Mouse (Mus musculus): Measurements from ENCODE around the gene Tubgcp6. TPM values are rescaled to one million over a fixed set of nuclear protein-coding genes. Genes with fewer than 3 reads are reported as not detected.

Gene Tubgcp6
- polyA plus RNA-seq, 1 experiment, result 19.0 TPM

DNA sequence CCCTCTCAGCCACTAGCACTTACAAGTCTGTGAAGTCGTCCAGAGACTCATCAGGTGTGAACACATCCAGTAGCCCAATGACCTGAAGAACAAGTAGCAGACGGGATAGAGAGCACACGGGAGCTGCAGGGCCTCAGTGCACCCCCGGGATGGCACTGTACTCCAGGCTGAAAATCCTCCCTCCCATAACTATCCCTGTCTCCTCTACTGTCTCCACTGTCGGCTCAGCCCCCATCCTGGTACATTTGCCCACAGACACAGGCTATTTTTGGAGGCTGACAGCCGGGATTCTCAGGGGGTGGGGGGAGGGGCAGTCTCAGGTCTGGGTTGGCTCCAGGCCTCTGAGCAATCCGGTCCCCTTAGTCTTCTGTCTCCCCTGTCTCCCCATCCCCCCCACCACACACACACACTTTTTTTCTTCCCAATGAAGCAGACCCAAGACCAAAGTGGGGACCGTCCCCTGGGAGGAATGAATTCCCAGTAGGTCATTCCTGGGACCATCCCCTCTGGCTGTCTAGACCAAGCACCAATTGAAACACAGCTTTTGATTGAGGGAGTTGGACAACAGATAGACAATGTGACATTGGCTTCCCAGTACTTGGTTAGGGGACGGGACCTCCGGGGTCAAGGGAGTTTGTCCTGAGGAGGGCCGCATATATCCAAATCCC lies 14.6 kb upstream of the Tubgcp6 start:
- H3K27me3 ChIP-seq (ENCODE audit: control insufficient read depth, insufficient read depth, insufficient read length), result no peaks in the 10 kb centered on the region
- H3K79me3 ChIP-seq (ENCODE audit: low read depth), result peaks cover 2% of the 10 kb centered on the region
- no peak overlapping the region for H3K4me3 ChIP-seq (ENCODE audit: insufficient read depth, poor library complexity, severe bottlenecking)
- peaks cover 7% of the 10 kb centered on the region for H3K79me2 ChIP-seq (ENCODE audit: control insufficient read depth, insufficient read depth)
- H3ac ChIP-seq (ENCODE audit: control insufficient read depth, insufficient read length, low read depth), result no peak overlapping the region
- peaks cover 6% of the 10 kb centered on the region for H3K36me3 ChIP-seq (ENCODE audit: control insufficient read depth, insufficient read depth)
- TF ChIP-seq MYOD1 (IDR thresholded peaks at IDR 0.05; ENCODE audit: control insufficient read depth, insufficient read length, low read depth) (no peak), CTCF (IDR thresholded peaks at IDR 0.05; ENCODE audit: control insufficient read depth, insufficient read depth, insufficient read length) (no peak), MYOG (IDR thresholded peaks at IDR 0.05; ENCODE audit: control insufficient read depth, extremely low read depth, insufficient read length) (no peak), CEBPB (IDR thresholded peaks at IDR 0.05; ENCODE audit: low read depth) (no peak)

DNA sequence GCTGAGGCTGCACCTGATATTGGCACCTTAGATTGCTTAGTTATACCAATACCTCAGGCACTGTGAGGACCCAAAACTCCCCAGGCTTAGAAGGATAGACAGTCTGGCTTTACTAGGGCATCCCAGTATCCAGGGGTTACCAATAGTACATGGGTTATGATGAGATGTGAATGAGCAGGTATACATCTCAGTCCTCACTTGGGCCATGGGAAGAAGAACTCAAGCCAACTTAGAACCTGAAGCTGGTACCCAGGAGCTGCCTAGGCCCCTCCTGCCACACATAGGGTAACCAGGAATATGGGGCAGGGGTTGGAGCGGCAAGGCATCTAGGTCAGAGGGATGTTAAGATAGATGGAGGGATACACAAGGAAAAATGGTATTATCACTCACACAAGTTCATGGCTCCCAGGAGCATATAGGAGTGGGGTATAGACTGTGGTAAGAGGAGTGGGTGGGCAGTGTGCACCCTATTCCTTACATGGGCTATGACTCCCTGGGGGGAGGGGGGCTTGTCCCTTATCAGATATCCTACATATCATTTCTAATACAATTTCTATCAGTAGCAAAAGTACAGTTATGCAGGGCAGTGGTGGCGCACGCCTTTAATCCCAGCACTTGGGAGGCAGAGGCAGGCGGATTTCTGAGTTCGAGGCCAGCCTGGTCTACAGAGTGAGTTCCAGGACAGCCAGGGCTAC lies 13.7 kb upstream of the Tubgcp6 start:
- no peak overlapping the region for H3ac ChIP-seq (ENCODE audit: control insufficient read depth, insufficient read length, low read depth)
- no peak overlapping the region for H3K4me3 ChIP-seq (ENCODE audit: insufficient read depth, poor library complexity, severe bottlenecking)
- peaks cover 2% of the 10 kb centered on the region for H3K79me3 ChIP-seq (ENCODE audit: low read depth)
- peaks cover 7% of the 10 kb centered on the region for H3K79me2 ChIP-seq (ENCODE audit: control insufficient read depth, insufficient read depth)
- peaks cover 15% of the 10 kb centered on the region for H3K36me3 ChIP-seq (ENCODE audit: control insufficient read depth, insufficient read depth)
- no peaks in the 10 kb centered on the region for H3K27me3 ChIP-seq (ENCODE audit: control insufficient read depth, insufficient read depth, insufficient read length)
- TF ChIP-seq USF1 (IDR thresholded peaks at IDR 0.05; ENCODE audit: low read depth) (no peak), CTCF (IDR thresholded peaks at IDR 0.05; ENCODE audit: control insufficient read depth, insufficient read depth, insufficient read length) (no peak), MYOD1 (IDR thresholded peaks at IDR 0.05; ENCODE audit: control insufficient read depth, insufficient read length, low read depth) (no peak)

DNA sequence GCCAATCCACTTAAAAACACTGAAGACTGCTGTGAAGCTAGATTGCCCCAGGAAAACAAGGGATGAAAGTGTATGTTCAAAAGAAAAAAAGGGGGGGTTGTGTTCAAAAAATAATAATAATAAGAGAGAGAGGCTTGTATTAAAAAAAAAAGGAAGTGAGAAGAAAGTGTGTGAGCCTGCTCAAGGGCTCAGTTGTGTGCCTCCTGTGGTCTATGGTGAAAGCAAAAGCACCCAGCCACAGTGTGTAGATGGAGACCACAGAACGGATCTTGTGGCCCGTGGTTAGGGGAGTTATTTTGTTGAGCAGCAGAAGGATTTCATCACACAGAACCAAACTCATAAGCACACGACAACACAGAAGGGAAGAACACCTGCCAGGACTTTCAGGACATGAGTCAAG lies 8.4 kb upstream of the Tubgcp6 start:
- no peaks in the 10 kb centered on the region for H3K79me3 ChIP-seq (ENCODE audit: low read depth)
- H3ac ChIP-seq (ENCODE audit: control insufficient read depth, insufficient read length, low read depth), result no peak overlapping the region
- no peak for TF ChIP-seq USF1 (IDR thresholded peaks at IDR 0.05; ENCODE audit: low read depth)
- no peak for TF ChIP-seq MAX (IDR thresholded peaks at IDR 0.05)
- TF ChIP-seq CEBPB (IDR thresholded peaks at IDR 0.05; ENCODE audit: low read depth), result no peak
- no peak overlapping the region for H3K4me3 ChIP-seq (ENCODE audit: insufficient read depth, poor library complexity, severe bottlenecking)
- H3K27me3 ChIP-seq (ENCODE audit: control insufficient read depth, insufficient read depth, insufficient read length), result no peaks in the 10 kb centered on the region
- peaks cover 16% of the 10 kb centered on the region for H3K79me2 ChIP-seq (ENCODE audit: control insufficient read depth, insufficient read depth)
- H3K36me3 ChIP-seq (ENCODE audit: control insufficient read depth, insufficient read depth), result peaks cover 29% of the 10 kb centered on the region

DNA sequence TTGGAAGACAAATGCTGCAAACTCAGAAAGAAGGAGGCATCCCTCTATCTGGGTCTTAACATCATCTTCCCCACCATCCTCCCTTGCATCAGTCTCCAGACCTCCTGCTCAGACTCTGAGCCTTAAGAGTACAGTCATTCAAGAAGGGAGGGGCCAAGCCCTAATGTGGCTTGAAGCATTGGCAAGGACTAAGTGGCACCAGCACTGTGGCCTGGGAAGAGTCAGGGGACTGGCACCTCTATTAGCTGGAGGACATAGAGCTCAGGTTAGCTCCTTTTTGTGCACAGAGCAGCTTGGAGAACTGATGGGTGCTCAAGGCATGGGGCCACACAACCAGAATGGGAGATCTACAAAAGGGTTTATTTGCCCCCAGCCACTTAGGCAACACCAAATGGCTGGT lies 7.3 kb upstream of the Tubgcp6 start:
- Histone ChIP-seq H3ac (ENCODE audit: control insufficient read depth, insufficient read length, low read depth) (no peak overlapping the region), H3K4me3 (ENCODE audit: insufficient read depth, poor library complexity, severe bottlenecking) (no peak overlapping the region), H3K79me3 (ENCODE audit: low read depth) (no peaks in the 10 kb centered on the region), H3K27me3 (ENCODE audit: control insufficient read depth, insufficient read depth, insufficient read length) (no peaks in the 10 kb centered on the region), H3K36me3 (ENCODE audit: control insufficient read depth, insufficient read depth) (peaks cover 35% of the 10 kb centered on the region), H3K79me2 (ENCODE audit: control insufficient read depth, insufficient read depth) (peaks cover 16% of the 10 kb centered on the region)
- TF ChIP-seq MYOG (IDR thresholded peaks at IDR 0.05; ENCODE audit: control insufficient read depth, extremely low read depth, insufficient read length), result no peak
- no peak for TF ChIP-seq MYOD1 (IDR thresholded peaks at IDR 0.05; ENCODE audit: control insufficient read depth, insufficient read length, low read depth)
- TF ChIP-seq FOSL1 (IDR thresholded peaks at IDR 0.05; ENCODE audit: insufficient read depth, low read length, poor library complexity, severe bottlenecking), result no peak
- TF ChIP-seq CTCF (IDR thresholded peaks at IDR 0.05; ENCODE audit: control insufficient read depth, insufficient read depth, insufficient read length), result no peak
- TF ChIP-seq MAX (IDR thresholded peaks at IDR 0.05), result no peak
- no peak for TF ChIP-seq USF1 (IDR thresholded peaks at IDR 0.05; ENCODE audit: low read depth)
- TF ChIP-seq CEBPB (IDR thresholded peaks at IDR 0.05; ENCODE audit: low read depth), result no peak

DNA sequence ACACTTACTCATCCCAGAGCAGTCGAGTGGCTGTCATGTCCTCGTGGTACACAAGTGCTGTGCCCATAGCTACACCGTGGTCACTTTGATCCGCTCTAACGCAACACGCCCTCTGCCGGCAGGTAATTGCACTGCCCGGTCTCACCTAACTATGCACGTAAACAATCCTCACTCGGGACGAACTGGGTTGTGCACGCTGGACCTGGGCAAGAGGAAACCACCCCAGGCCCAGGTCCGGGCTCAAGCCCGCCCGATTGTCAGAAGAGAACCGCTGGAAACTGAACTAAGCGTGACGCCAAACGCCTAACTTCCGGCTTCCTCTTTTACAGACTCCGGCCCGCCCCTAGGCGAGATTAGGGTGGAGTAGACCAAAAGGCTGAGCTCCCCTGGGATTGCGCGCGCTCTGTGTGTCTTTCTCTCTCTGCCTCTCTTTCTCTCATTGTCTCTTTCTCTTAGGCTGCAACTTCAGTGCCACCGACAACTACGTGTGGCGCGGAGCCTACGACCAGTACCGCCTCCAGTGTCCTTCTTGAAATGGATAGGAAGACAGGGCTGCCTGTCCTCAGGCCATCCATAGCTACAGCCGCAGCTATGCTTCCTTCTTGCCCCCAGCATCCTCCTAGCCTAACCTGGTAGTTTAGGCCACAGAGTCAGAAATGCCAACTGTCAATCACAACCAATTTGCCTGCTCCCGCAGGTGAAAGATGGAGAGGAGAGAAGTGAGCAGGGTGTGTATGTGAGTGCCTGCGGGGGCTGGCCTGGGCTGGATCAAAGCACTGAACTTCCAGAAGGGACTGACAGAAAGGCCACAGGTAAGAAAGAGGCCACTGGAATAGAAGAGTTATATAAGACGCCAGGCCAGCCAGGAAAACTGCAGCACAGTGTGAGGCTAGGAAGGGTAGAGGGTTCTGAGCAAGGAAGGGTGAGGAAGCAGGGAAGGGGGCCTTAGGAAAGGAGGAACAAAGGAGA lies 5.8 kb upstream of the Tubgcp6 start, which contains the start of gene Hdac10:
TSS of gene Hdac10 (minus strand) at position 319 of the 969 bp plus-strand sequence.
- Histone ChIP-seq H3K36me3 (ENCODE audit: control insufficient read depth, insufficient read depth) (peaks cover 43% of the 10 kb centered on the region), H3K4me3 (ENCODE audit: insufficient read depth, poor library complexity, severe bottlenecking) (peak within 1 kb of the TSS; percentile 49), H3K79me3 (ENCODE audit: low read depth) (no peaks in the 10 kb centered on the region), H3ac (ENCODE audit: control insufficient read depth, insufficient read length, low read depth) (peak within 1 kb of the TSS; percentile 88), H3K27me3 (ENCODE audit: control insufficient read depth, insufficient read depth, insufficient read length) (no peaks in the 10 kb centered on the region), H3K79me2 (ENCODE audit: control insufficient read depth, insufficient read depth) (peaks cover 16% of the 10 kb centered on the region)
- peak; percentile 94 for TF ChIP-seq MAX (IDR thresholded peaks at IDR 0.05)
- TF ChIP-seq FOSL1 (IDR thresholded peaks at IDR 0.05; ENCODE audit: insufficient read depth, low read length, poor library complexity, severe bottlenecking), result no peak
- TF ChIP-seq USF1 (IDR thresholded peaks at IDR 0.05; ENCODE audit: low read depth), result peak; percentile 23
- TF ChIP-seq CEBPB (IDR thresholded peaks at IDR 0.05; ENCODE audit: low read depth), result no peak
- TF ChIP-seq CTCF (IDR thresholded peaks at IDR 0.05; ENCODE audit: control insufficient read depth, insufficient read depth, insufficient read length), result peak; percentile 91
